Mouse (Mus musculus) intestine, embryonic 16.5 days (tissue): ENCODE measurements around the gene Bach1. TPM values are rescaled to one million over a fixed set of nuclear protein-coding genes. Genes with fewer than 3 reads are reported as not detected.

Source experiments
- ATAC-seq: fragments of 200-750 bp; cut with Nextera tagmentation; 2 replicates; pipeline ENCODE4 v1.8.0; 2017; ENCODE audit warnings: moderate TSS enrichment, moderate library complexity
- H3K27ac ChIP-seq: fragments of 300-500 bp; sonication (generic); 2 replicates; pipeline ENCODE4 v1.5.1; 2014; ENCODE audit warnings: mild to moderate bottlenecking, low read length
- H3K27me3 ChIP-seq: fragments of 300-500 bp; sonication (generic); replicated peaks from 2 replicates; pipeline ENCODE4 v1.6.1; 2014; ENCODE audit warnings: low read length, control low read depth, mixed read lengths; ENCODE audit not compliant: control insufficient read depth, insufficient read depth
- H3K36me3 ChIP-seq: fragments of 300-500 bp; sonication (generic); 2 replicates; pipeline ENCODE4 v1.6.1; 2014; ENCODE audit warnings: low read length, control low read depth; ENCODE audit not compliant: control insufficient read depth, insufficient read depth
- H3K4me1 ChIP-seq: fragments of 300-500 bp; sonication (generic); 2 replicates; pipeline ENCODE4 v1.6.1; 2014; ENCODE audit warnings: low read length, control low read depth, mixed read lengths; ENCODE audit not compliant: control insufficient read depth, insufficient read depth
- H3K4me2 ChIP-seq: fragments of 300-500 bp; sonication (generic); 2 replicates; pipeline ENCODE4 v1.6.1; 2014; ENCODE audit warnings: low read depth, low read length, control low read depth
- H3K4me3 ChIP-seq: fragments of 300-500 bp; sonication (generic); 2 replicates; pipeline ENCODE4 v1.5.1; 2014; ENCODE audit warnings: mild to moderate bottlenecking, low read length
- H3K9ac ChIP-seq: fragments of 300-500 bp; sonication (generic); 2 replicates; pipeline ENCODE4 v1.6.1; 2014; ENCODE audit warnings: low read depth, low read length
- H3K9me3 ChIP-seq: fragments of 300-500 bp; sonication (generic); 2 replicates; pipeline ENCODE4 v1.6.1; 2016; ENCODE audit warnings: low read length, control low read depth; ENCODE audit not compliant: control insufficient read depth
- WGBS: fragments of 180-500 bp; shearing (Covaris S2); extraction: QIAGEN DNeasy Blood & Tissue Kit; methylation state at CpG from one replicate; pipeline ENCODE4 v1.1.7; 2014; 5-methylcytosine and 5-hydroxymethylcytosine counted together
- polyA plus RNA-seq: library from polyadenylated mRNA; unstranded; fragments of >200 nt; fragmentation: Nextera tagmentation; extraction: Ambion mirVana; gene quantifications from 2 replicates; pipeline ENCODE4 v1.2.1, GENCODE M21; 2015

Gene Bach1
- polyA plus RNA-seq, 1 experiment from 2014 or later = 16.6 TPM

- Histone ChIP-seq H3K36me3 (no peaks in the 10 kb centered on the region), H3K4me3 (no peak overlapping the region), H3K4me2 (peak overlapping the region; percentile 34), H3K27ac (peak overlapping the region; percentile 43), H3K27me3 (no peaks in the 10 kb centered on the region), H3K4me1 (peaks cover 10% of the 10 kb centered on the region), H3K9me3 (no peaks in the 10 kb centered on the region), H3K9ac (no peak overlapping the region)
- 72% methylated on average over 8 of the region's 8 CpGs for WGBS
- no peak for ATAC-seq
These were observed 37.1 kb upstream of the Bach1 start for GRCm38 (mm10) chr16:87661636-87662035.

DNA sequence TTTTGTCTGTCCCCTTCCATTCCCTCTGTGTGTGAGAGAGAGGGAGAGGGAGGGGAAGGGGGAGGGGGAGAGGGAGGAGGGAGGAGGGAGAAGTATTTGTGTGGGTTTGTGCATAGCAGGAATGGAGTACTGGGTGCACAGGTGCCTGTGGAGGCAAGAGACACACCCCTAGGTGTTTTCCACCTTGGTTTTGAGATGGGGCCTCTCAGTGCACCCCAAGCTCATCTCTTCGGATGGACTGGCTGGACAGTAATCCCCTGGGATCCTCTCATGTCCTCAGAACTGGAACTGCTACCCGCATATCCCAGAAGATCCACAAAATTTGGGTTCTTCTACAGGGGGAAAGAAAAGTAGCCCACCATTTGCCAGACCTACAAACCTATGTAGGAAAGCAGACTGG is 36.2 kb upstream of the Bach1 start:
- 98% methylated on average over 2 of the region's 2 CpGs for WGBS
- no peak for ATAC-seq
- Histone ChIP-seq H3K4me3 (no peak overlapping the region), H3K4me2 (no peak overlapping the region), H3K4me1 (peaks cover 10% of the 10 kb centered on the region), H3K36me3 (no peaks in the 10 kb centered on the region), H3K27ac (no peak overlapping the region), H3K9ac (no peak overlapping the region), H3K27me3 (no peaks in the 10 kb centered on the region), H3K9me3 (no peaks in the 10 kb centered on the region)

DNA sequence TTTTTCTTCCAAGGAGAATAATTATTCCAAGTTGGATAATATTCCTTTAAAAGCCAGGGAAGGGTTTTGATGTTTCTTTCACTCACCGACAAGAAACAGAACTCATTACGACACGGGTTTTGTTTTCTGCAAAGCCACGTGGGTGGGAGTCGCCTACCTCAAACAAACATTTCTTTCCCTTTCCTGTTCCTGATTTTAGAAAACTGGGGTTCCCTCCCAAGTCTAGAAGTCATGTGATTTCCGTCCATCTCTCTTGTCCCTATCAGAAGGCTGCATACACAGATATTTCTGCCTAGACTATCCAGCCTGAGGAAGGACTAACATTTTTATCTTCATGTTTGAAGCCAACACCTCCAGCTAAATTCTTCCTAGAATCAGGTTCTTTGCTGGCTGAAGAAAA is 34.9 kb upstream of the Bach1 start:
- no peak overlapping the region for H3K4me3 ChIP-seq
- peaks cover 10% of the 10 kb centered on the region for H3K4me1 ChIP-seq
- no peak overlapping the region for H3K4me2 ChIP-seq
- no peaks in the 10 kb centered on the region for H3K9me3 ChIP-seq
- H3K36me3 ChIP-seq = no peaks in the 10 kb centered on the region
- ATAC-seq = no peak
- WGBS = 58% methylated on average over 6 of the region's 6 CpGs
- no peaks in the 10 kb centered on the region for H3K27me3 ChIP-seq
- no peak overlapping the region for H3K9ac ChIP-seq
- no peak overlapping the region for H3K27ac ChIP-seq

- Histone ChIP-seq H3K9ac (no peak overlapping the region), H3K4me2 (0 out of 2 replicates have a peak overlapping the region, but pooled peaks have one; percentile 22), H3K9me3 (no peaks in the 10 kb centered on the region), H3K27ac (no peak overlapping the region), H3K4me1 (peaks cover 10% of the 10 kb centered on the region), H3K36me3 (no peaks in the 10 kb centered on the region), H3K4me3 (0 out of 2 replicates have a peak overlapping the region, but pooled peaks have one; percentile 5), H3K27me3 (no peaks in the 10 kb centered on the region)
- 59% methylated on average over 9 of the region's 9 CpGs for WGBS
- ATAC-seq = peak; percentile 80
These were observed 33.5 kb upstream of the Bach1 start for GRCm38 (mm10) chr16:87665246-87665645.

DNA sequence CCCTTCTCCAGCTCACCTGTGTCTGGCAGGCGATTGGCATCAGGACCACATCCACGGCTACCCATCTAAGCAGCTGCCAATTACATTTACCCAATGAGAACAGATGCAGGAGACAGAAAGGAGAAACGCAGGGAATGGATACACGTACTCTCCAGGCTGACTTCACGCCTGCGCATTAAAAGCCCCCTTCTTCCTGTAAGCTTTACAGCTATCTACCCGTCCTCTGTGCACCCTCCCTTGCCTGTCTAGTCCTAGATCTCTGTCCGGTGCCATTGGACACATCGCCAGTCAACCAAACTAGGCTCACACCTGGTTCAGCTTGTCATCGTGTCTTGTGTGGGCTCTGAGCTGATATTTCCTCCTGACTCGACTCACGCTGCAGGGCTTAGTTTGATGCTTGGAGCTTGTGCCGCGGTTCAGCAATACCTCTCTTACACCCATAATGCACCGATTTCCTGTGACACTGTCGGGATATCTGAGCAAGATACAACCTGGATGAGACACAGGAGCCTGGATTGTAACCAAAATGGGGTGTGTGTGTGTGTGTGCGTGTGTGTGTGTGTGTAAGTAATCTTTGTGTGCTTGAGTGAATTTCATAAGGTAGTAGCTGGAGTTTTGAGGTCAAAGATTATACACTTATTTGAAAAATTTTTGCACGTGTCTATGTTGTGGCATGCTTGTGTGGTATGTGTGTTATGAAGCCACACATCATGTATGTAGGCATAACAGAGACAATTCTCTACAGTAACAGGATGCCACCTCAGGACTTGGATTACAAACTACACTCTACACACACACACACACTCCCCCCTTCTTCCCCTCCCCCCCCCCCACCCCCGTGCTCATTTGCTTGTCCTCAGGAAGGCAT is 32.8 kb upstream of the Bach1 start:
- 83% methylated on average over 19 of the region's 19 CpGs for WGBS
- no peaks in the 10 kb centered on the region for H3K27me3 ChIP-seq
- H3K9ac ChIP-seq = no peak overlapping the region
- peaks cover 14% of the 10 kb centered on the region for H3K4me1 ChIP-seq
- 0 out of 2 replicates have a peak overlapping the region, but pooled peaks have one; percentile 22 for H3K4me2 ChIP-seq
- H3K4me3 ChIP-seq = no peak overlapping the region
- H3K9me3 ChIP-seq = no peaks in the 10 kb centered on the region
- H3K36me3 ChIP-seq = no peaks in the 10 kb centered on the region
- H3K27ac ChIP-seq = no peak overlapping the region
- 0 out of 2 replicates have a peak, but pooled peaks have one; percentile 7 for ATAC-seq

GRCm38 (mm10) chr16:87666620-87667004 is 32.1 kb upstream of the Bach1 start:
- no peak for ATAC-seq
- Histone ChIP-seq H3K4me2 (no peak overlapping the region), H3K27ac (no peak overlapping the region), H3K9me3 (no peaks in the 10 kb centered on the region), H3K4me3 (no peak overlapping the region), H3K27me3 (no peaks in the 10 kb centered on the region), H3K9ac (no peak overlapping the region), H3K4me1 (peaks cover 11% of the 10 kb centered on the region), H3K36me3 (no peaks in the 10 kb centered on the region)
- WGBS = 84% methylated on average over 4 of the region's 4 CpGs

DNA sequence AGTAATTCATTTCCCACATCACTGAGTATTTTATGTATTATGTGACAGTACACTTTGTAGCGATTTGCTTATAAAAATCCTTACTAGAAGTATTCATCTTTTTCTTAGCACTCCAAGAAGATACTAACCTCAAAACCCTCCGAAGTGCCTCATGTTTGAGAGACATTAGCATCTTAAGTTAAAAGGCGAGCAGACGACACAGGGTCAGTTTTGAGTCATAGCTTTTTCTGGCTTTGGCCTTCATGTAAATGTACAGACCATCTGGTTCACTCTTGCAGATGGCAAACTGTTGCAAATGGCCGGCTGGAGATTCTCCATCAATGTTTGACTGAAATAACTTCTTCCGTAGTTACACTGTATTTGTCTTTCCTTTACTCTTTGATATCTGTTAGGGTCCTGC is 30.7 kb upstream of the Bach1 start:
- Histone ChIP-seq H3K4me1 (peaks cover 11% of the 10 kb centered on the region), H3K9me3 (no peaks in the 10 kb centered on the region), H3K4me2 (no peak overlapping the region), H3K36me3 (no peaks in the 10 kb centered on the region), H3K4me3 (no peak overlapping the region), H3K27ac (no peak overlapping the region), H3K9ac (no peak overlapping the region), H3K27me3 (no peaks in the 10 kb centered on the region)
- no peak for ATAC-seq
- WGBS = 76% methylated on average over 6 of the region's 6 CpGs

DNA sequence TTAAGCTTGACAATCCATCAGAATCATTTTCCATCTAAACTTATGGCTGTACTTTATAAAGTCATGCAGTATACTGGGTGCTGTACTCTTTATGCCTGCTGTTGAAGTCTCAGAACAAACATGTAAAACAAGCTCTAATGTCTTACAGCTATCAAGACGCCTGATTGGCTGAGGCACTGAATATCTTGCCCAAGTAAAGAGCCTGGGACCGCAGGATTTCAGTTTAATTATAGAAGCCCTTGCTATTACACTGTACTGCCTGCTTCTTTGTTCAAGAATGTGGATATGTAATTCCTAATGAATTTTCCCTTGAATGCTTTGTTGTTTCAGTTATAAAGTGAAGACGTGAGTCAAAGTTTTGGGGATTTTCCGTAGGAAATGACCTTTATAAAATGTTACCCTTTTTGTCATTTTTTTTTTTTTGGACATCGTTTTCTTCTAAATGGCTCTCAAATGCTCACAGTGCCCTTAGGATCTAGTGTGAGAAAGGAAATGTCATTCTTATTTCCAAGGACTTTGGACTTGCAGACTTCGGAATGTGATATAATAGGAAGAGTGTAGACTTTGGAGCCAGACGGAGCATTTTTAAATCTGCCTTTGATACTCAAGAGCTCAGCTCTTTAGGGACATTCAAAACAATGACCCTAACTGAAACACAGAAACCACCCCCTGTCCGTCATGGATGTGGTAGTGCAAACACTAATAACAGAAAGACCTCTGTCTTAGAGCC is 28.5 kb upstream of the Bach1 start:
- Histone ChIP-seq H3K9ac (no peak overlapping the region), H3K4me1 (peaks cover 17% of the 10 kb centered on the region), H3K27me3 (no peaks in the 10 kb centered on the region), H3K4me2 (no peak overlapping the region), H3K4me3 (no peak overlapping the region), H3K9me3 (no peaks in the 10 kb centered on the region), H3K36me3 (no peaks in the 10 kb centered on the region), H3K27ac (peak overlapping the region; percentile 19; the same call in 1 of the 2 replicates)
- peak; percentile 65 for ATAC-seq
- WGBS = 67% methylated on average over 8 of the region's 8 CpGs

- ATAC-seq = peak; percentile 54
- Histone ChIP-seq H3K27ac (peak overlapping the region; percentile 19; the same call in 1 of the 2 replicates), H3K4me3 (no peak overlapping the region), H3K9ac (no peak overlapping the region), H3K4me1 (peaks cover 17% of the 10 kb centered on the region), H3K36me3 (no peaks in the 10 kb centered on the region), H3K9me3 (no peaks in the 10 kb centered on the region), H3K27me3 (no peaks in the 10 kb centered on the region), H3K4me2 (no peak overlapping the region)
- 84% methylated on average over 9 of the region's 9 CpGs for WGBS
These were observed 28.0 kb upstream of the Bach1 start for GRCm38 (mm10) chr16:87670821-87671165.
